Mouse (Mus musculus) kidney, adult 11 months (tissue): ENCODE results near the gene Opn4.
A peak's percentile ranks its signal among the peaks of the same experiment; 100 is the strongest.

Experiments
- DNase-seq: peaks from one replicate; pipeline ENCODE4 v3.0.0; 2022

The Opn4 gene

GRCm38 (mm10) chr14:34561647-34562046 is 38.3 kb downstream of the Opn4 start:
- DNase-seq: no peak

- no peak for DNase-seq
Observed at GRCm38 (mm10) chr14:34558947-34559346, 41.0 kb downstream of the Opn4 start.

GRCm38 (mm10) chr14:34555211-34555610 is 44.7 kb downstream of the Opn4 start:
- no peak for DNase-seq

DNA sequence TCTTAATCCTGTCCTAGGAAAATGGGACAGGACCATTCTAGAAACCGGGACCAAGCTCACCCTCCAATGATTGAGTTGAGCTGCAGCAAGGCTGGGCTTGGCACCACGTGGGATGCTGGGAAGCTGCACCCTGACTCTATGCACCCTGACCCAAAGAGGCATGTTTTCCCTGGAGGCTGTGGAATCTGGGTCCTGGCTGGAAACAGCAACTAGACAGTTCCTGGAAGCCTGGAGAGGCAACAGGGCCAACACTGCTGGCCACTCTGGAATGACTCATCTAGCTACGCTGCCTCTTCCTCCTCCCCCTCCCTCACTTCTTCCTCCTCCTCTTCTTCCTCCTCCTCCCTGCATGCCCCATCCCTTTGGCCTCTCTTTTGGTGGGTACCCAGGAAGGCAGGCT is 45.9 kb downstream of the Opn4 start:
- peak; percentile 52 for DNase-seq

GRCm38 (mm10) chr14:34553470-34553869 is 46.5 kb downstream of the Opn4 start:
- DNase-seq: no peak

GRCm38 (mm10) chr14:34552226-34552625 is 47.7 kb downstream of the Opn4 start:
- no peak for DNase-seq

GRCm38 (mm10) chr14:34549004-34549671 is 50.8 kb downstream of the Opn4 start:
- peak; percentile 75 for DNase-seq

- DNase-seq: peak; percentile 41
Observed at GRCm38 (mm10) chr14:34548391-34549001, 51.4 kb downstream of the Opn4 start.

- DNase-seq: no peak
Observed at GRCm38 (mm10) chr14:34544545-34544944, 55.4 kb downstream of the Opn4 start.

- DNase-seq: no peak
Observed at GRCm38 (mm10) chr14:34544001-34544400, 55.9 kb downstream of the Opn4 start.

DNA sequence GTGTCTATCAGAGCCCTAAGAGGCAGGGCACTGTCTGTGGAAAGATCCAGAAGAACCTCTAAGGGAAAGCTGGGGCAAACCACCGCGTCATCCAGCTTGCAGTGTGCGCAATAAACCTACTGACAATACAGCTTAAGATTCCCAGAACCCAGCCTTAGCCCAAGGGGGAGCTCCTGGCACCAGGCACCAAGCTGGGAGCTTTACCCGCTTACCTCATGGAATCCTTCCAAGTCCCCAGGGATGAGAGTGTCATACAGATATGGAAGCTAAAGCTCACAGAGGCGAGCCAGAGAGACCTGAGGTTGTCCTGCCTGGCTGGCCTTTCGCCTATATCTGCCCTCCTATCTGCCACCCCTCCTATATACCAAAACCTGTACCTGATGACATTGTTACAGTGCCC is 56.3 kb downstream of the Opn4 start:
- DNase-seq: no peak

DNA sequence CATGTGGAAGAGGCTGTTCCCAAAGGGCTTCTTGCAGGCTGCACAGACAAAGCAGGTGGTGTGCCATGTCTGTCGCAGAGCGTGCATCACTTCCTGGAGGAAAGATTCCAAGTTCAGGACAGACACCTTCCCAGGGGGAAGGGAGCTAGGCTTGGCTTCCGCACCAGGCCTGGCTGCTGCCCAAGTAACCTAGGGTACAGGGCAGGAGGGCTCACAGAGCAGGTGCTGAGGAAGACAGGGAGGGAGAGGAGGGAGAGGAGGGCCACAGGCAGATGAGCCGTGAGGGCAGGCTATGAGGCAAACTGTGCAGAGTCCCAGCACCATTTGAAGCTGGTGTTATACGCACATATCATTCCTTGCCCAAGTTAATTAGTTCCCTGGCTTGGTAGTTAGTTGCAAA is 58.0 kb downstream of the Opn4 start:
- peak; percentile 38 for DNase-seq

GRCm38 (mm10) chr14:34540685-34541162 is 59.2 kb downstream of the Opn4 start:
- DNase-seq: peak; percentile 57
